Mouse (Mus musculus): ENCODE data around the gene Slc2a8. TPM values are rescaled to one million over a fixed set of nuclear protein-coding genes. Genes with fewer than 3 reads are reported as not detected.

The Slc2a8 gene
- total and polyA plus RNA-seq, 2 experiments = 7.9 to 59.4 TPM

DNA sequence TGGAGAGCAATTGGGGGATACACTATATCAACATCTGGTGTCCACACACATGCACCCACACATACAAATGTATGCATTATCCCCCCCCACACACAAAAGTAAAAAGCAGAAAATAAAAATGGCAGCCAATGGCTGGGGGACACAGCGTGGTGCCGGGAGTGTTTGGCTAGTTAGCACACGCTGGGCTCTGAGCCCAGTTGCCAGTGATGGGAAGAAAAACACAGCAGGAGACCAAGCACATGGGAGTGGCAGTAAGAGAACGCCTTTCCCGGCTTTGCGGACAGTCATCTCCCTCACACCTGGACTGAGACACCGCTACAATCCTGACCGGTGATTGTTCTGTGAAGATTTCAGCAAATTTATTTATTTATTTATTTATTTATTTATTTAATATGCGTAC is 10.6 kb downstream of the Slc2a8 start:
- H3K27me3 ChIP-seq (ENCODE audit: control insufficient read depth, insufficient read depth, low read length) = no peaks in the 10 kb centered on the region
- H3K4me3 ChIP-seq (ENCODE audit: insufficient read depth, low read depth, low read length) = no peak overlapping the region
- no peak overlapping the region for H3K27ac ChIP-seq (replicated peaks; ENCODE audit: insufficient read depth, low read depth, low read length)
- H3K36me3 ChIP-seq (ENCODE audit: control insufficient read depth, insufficient read depth, low read length) = no peaks in the 10 kb centered on the region
- TF ChIP-seq POLR2A (IDR thresholded peaks at IDR 0.05; ENCODE audit: extremely low read depth, insufficient read depth, low read length) (no peak), CTCF (IDR thresholded peaks at IDR 0.05; ENCODE audit: low read depth, low read length) (no peak)
- WGBS = 69% methylated on average over 9 of the region's 9 CpGs
- H3K4me1 ChIP-seq (ENCODE audit: control insufficient read depth, insufficient read depth, low read length) = peaks cover 6% of the 10 kb centered on the region
- DNase-seq (ENCODE audit: extremely low read depth, low read depth, low spot score) = no peak
- H3K79me2 ChIP-seq (ENCODE audit: control insufficient read depth, insufficient read depth, low read length) = no peaks in the 10 kb centered on the region
- H3K9ac ChIP-seq (ENCODE audit: low read depth, low read length) = no peak overlapping the region

DNA sequence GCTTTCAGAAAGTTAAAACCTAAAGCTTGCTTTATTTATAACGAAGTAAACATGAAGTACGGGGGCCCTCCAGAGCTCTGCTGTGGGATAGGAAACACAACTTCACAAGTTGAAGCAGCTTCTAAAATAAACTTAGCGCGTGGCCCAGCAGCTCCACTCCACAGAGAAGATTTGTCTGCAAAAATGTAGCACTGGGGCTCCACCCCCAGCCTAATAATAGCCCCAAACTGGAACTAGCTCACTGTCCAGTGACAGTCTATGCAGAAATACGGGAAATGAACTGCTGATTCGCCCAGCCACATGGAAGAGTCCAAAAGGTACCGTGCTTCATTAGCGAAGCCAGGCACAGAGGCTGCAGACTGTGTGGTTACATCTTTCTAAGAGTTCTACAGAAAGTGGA is 12.6 kb downstream of the Slc2a8 start:
- Histone ChIP-seq H3K79me2 (ENCODE audit: control insufficient read depth, insufficient read depth, low read length) (no peaks in the 10 kb centered on the region), H3K36me3 (ENCODE audit: control insufficient read depth, insufficient read depth, low read length) (peaks cover 2% of the 10 kb centered on the region), H3K27me3 (ENCODE audit: control insufficient read depth, insufficient read depth, low read length) (no peaks in the 10 kb centered on the region), H3K4me1 (ENCODE audit: control insufficient read depth, insufficient read depth, low read length) (peaks cover 8% of the 10 kb centered on the region), H3K9ac (ENCODE audit: low read depth, low read length) (no peak overlapping the region), H3K4me3 (ENCODE audit: insufficient read depth, low read depth, low read length) (no peak overlapping the region), H3K27ac (replicated peaks; ENCODE audit: insufficient read depth, low read depth, low read length) (no peak overlapping the region)
- WGBS = 78% methylated on average over 8 of the region's 8 CpGs
- no peak for TF ChIP-seq CTCF (IDR thresholded peaks at IDR 0.05; ENCODE audit: low read depth, low read length)
- TF ChIP-seq POLR2A (IDR thresholded peaks at IDR 0.05; ENCODE audit: extremely low read depth, insufficient read depth, low read length) = no peak
- DNase-seq (ENCODE audit: extremely low read depth, low read depth, low spot score) = peak; percentile 9

DNA sequence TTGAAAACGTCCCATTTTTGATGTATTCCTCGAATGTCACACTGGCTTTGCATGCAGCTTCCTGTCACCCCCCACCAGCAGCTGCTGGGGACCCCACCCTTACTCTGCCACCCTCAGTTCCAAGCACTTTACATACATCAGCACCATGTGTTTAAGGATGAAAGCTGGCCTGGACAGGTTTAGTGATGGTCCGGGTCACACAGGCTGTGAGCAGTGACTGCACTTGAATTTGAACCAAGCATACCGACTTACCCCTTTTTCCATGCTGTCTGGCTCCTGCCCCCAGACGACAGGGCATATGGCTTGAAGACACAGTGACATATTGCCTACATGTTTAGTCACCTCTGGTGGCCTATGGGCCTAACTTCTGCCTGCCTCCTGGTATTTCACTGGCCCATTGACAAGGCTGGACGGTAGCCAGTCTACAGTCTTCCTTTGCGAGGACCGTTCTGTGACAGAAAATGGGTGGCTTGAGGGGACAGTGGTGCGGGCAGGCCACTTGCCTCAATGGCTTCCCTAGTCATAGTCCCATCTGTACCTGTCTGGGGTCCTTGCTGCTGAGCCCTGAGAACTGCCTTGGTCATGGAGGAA is 13.8 kb downstream of the Slc2a8 start:
- Histone ChIP-seq H3K79me2 (ENCODE audit: control insufficient read depth, insufficient read depth, low read length) (no peaks in the 10 kb centered on the region), H3K36me3 (ENCODE audit: control insufficient read depth, insufficient read depth, low read length) (peaks cover 10% of the 10 kb centered on the region), H3K27me3 (ENCODE audit: control insufficient read depth, insufficient read depth, low read length) (no peaks in the 10 kb centered on the region), H3K4me3 (ENCODE audit: insufficient read depth, low read depth, low read length) (no peak overlapping the region), H3K27ac (replicated peaks; ENCODE audit: insufficient read depth, low read depth, low read length) (no peak overlapping the region), H3K4me1 (ENCODE audit: control insufficient read depth, insufficient read depth, low read length) (peaks cover 9% of the 10 kb centered on the region), H3K9ac (ENCODE audit: low read depth, low read length) (no peak overlapping the region)
- no peak for TF ChIP-seq POLR2A (IDR thresholded peaks at IDR 0.05; ENCODE audit: extremely low read depth, insufficient read depth, low read length)
- TF ChIP-seq CTCF (IDR thresholded peaks at IDR 0.05; ENCODE audit: low read depth, low read length) = no peak
- WGBS = 70% methylated on average over 9 of the region's 9 CpGs
- no peak for DNase-seq (ENCODE audit: extremely low read depth, low read depth, low spot score)

DNA sequence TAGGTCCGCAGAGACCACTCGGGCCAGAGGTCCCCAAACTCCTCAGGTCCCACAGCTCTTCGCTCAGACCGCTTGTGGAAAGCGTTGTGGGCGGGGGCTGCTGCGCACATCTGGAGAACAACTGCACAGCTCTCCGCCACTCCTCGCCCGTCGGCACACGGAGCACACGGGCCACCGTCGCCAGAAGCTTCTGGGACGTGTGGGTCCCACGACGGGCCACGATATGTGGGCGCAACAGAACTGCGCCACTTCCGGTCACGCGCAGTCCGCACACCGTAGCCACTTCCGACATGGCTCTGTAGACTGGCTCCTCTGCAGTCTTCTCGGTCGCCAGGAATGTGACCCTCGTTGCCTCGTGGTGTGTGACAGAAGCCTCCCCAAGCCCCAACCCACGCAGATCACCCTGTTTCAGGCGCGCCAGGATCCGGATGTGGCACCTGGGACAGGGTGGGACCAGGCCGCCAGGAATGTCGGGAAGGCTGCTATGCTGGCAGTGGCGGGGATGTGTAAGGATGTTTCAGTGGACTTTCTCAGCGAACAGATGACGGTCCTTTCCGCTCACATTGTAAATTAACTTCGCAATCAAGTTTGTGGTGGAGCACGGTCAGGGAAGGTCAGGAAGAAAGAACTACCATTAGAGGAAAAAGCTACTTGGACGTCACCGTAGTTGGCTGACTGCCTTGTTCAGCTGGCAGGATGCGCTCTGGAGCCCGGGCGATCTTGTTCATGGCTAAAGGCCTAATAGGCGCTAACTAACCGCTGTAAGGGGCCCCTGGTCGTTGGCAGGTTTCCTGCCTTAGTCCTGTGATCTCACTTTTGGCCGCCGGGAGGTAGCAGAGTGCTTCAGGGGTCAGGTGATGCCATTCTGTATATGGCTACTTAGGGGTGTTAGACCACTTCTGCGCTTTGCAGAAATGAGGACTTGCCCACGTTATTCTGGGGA is 14.9 kb downstream of the Slc2a8 start:
- WGBS = under 1% methylated on average over 55 of the region's 55 CpGs

DNA sequence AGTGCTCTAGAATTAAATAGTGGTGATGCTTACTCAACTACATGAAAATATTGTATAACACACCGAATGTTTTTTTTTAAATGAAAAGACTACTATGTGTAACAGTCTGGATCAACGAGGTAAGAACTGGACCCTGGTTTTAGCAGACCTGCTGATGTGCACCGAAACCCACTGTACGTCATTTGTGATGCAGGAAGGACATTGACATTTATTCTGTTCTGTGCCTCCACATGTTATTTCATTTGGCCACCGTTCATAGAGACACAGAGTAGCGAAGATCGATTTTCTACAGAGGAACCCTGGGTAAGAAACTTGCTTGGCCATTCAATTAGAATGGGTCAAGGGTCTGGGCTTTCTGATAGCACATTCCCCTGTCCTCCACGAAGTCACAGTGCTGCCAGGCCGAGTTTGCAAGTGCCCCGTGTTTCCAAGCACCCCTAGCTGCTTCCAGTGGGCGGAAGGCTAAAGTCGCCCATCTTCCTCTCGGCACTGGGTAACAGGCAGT is 15.6 kb downstream of the Slc2a8 start:
- H3K79me2 ChIP-seq (ENCODE audit: control insufficient read depth, insufficient read depth, low read length) = peaks cover 5% of the 10 kb centered on the region; the same call in 1 of the 2 replicates
- DNase-seq (ENCODE audit: extremely low read depth, low read depth, low spot score) = peak; percentile 67
- peak overlapping the region; percentile 84 for H3K27ac ChIP-seq (replicated peaks; ENCODE audit: insufficient read depth, low read depth, low read length)
- peaks cover 21% of the 10 kb centered on the region for H3K4me1 ChIP-seq (ENCODE audit: control insufficient read depth, insufficient read depth, low read length)
- H3K36me3 ChIP-seq (ENCODE audit: control insufficient read depth, insufficient read depth, low read length) = peaks cover 10% of the 10 kb centered on the region
- peak overlapping the region; percentile 79 for H3K9ac ChIP-seq (ENCODE audit: low read depth, low read length)
- WGBS = under 1% methylated on average over 13 of the region's 13 CpGs
- peak overlapping the region; percentile 65 for H3K4me3 ChIP-seq (ENCODE audit: insufficient read depth, low read depth, low read length)
- TF ChIP-seq CTCF (IDR thresholded peaks at IDR 0.05; ENCODE audit: low read depth, low read length) (no peak), POLR2A (IDR thresholded peaks at IDR 0.05; ENCODE audit: extremely low read depth, insufficient read depth, low read length) (no peak)
- H3K27me3 ChIP-seq (ENCODE audit: control insufficient read depth, insufficient read depth, low read length) = no peaks in the 10 kb centered on the region

More for the DNA sequence above, 14.9 kb downstream of the Slc2a8 start:
- DNase-seq (ENCODE audit: extremely low read depth, low read depth, low spot score) = peak; percentile 83
- H3K27me3 ChIP-seq (ENCODE audit: control insufficient read depth, insufficient read depth, low read length) = no peaks in the 10 kb centered on the region
- peak overlapping the region; percentile 79 for H3K9ac ChIP-seq (ENCODE audit: low read depth, low read length)
- peaks cover 4% of the 10 kb centered on the region; the same call in 1 of the 2 replicates for H3K79me2 ChIP-seq (ENCODE audit: control insufficient read depth, insufficient read depth, low read length)
- peak overlapping the region; percentile 65 for H3K4me3 ChIP-seq (ENCODE audit: insufficient read depth, low read depth, low read length)
- peak overlapping the region; percentile 84 for H3K27ac ChIP-seq (replicated peaks; ENCODE audit: insufficient read depth, low read depth, low read length)
- TF ChIP-seq POLR2A (IDR thresholded peaks at IDR 0.05; ENCODE audit: extremely low read depth, insufficient read depth, low read length) (peak; percentile 81), CTCF (IDR thresholded peaks at IDR 0.05; ENCODE audit: low read depth, low read length) (peak; percentile 51; the same call in 1 of the 2 replicates)
- H3K36me3 ChIP-seq (ENCODE audit: control insufficient read depth, insufficient read depth, low read length) = peaks cover 10% of the 10 kb centered on the region
- H3K4me1 ChIP-seq (ENCODE audit: control insufficient read depth, insufficient read depth, low read length) = peaks cover 20% of the 10 kb centered on the region
